Mouse (Mus musculus) kidney, postnatal 0 days (tissue): Measurements from ENCODE around the gene Dzank1. TPM values are rescaled to one million over a fixed set of nuclear protein-coding genes. Genes with fewer than 3 reads are reported as not detected.

Source experiments
- ATAC-seq: fragments of 200-750 bp; cut with Nextera tagmentation; replicated peaks from 2 replicates; pipeline ENCODE4 v1.8.0; 2017; ENCODE audit warnings: low read depth, moderate number of reproducible peaks, moderate TSS enrichment, moderate library complexity; ENCODE audit not compliant: low FRiP score
- DNase-seq: peaks from one replicate; pipeline ENCODE4 v3.0.0-alpha.2; 2016; ENCODE audit warnings: low spot score
- H3K27ac ChIP-seq: fragments of 300-500 bp; sonication (generic); 2 replicates; pipeline ENCODE4 v1.5.1; 2014; ENCODE audit warnings: mild to moderate bottlenecking
- H3K27me3 ChIP-seq: fragments of 300-500 bp; sonication (generic); 2 replicates; pipeline ENCODE4 v1.6.1; 2014; ENCODE audit warnings: low read length, mixed read lengths; ENCODE audit not compliant: insufficient read depth
- H3K36me3 ChIP-seq: fragments of 300-500 bp; sonication (generic); 2 replicates; pipeline ENCODE4 v1.6.1; 2014; ENCODE audit warnings: low read length, mixed read lengths; ENCODE audit not compliant: insufficient read depth
- H3K4me1 ChIP-seq: fragments of 300-500 bp; sonication (generic); replicated peaks from 2 replicates; pipeline ENCODE4 v1.6.1; 2014; ENCODE audit warnings: antibody characterized with exemption, low read length, mixed read lengths; ENCODE audit not compliant: insufficient read depth
- H3K4me2 ChIP-seq: fragments of 300-500 bp; sonication (generic); 2 replicates; pipeline ENCODE4 v1.6.1; 2014; ENCODE audit warnings: mild to moderate bottlenecking, low read length, moderate library complexity, mixed read lengths
- H3K4me3 ChIP-seq: fragments of 300-500 bp; sonication (generic); replicated peaks from 2 replicates; pipeline ENCODE4 v1.5.1; 2014; ENCODE audit warnings: low read depth, low read length
- H3K9ac ChIP-seq: fragments of 300-500 bp; sonication (generic); 2 replicates; pipeline ENCODE4 v1.6.1; 2014; ENCODE audit warnings: low read depth, low read length
- H3K9me3 ChIP-seq: fragments of 300-500 bp; sonication (generic); replicated peaks from 2 replicates; pipeline ENCODE4 v1.6.1; 2016; ENCODE audit warnings: low read length, inconsistent platforms, mixed read lengths
- CTCF ChIP-seq: IDR thresholded peaks from 2 replicates; pipeline ENCODE4 v1.5.1; 2016; ENCODE audit warnings: antibody characterized with exemption, low read depth, mild to moderate bottlenecking, moderate library complexity
- WGBS: fragments of 180-500 bp; shearing (Covaris S2); extraction: QIAGEN DNeasy Blood & Tissue Kit; methylation state at CpG from one replicate; pipeline ENCODE4 v1.1.7; 2014; 5-methylcytosine and 5-hydroxymethylcytosine counted together
- polyA plus RNA-seq: library from polyadenylated mRNA; unstranded; fragments of >200 nt; fragmentation: Nextera tagmentation; extraction: Ambion mirVana; gene quantifications from 2 replicates; pipeline ENCODE4 v1.2.1, GENCODE M21; 2015

Dzank1 gene
- polyA plus RNA-seq, 1 experiment from 2014 or later: 1.7 TPM

DNA sequence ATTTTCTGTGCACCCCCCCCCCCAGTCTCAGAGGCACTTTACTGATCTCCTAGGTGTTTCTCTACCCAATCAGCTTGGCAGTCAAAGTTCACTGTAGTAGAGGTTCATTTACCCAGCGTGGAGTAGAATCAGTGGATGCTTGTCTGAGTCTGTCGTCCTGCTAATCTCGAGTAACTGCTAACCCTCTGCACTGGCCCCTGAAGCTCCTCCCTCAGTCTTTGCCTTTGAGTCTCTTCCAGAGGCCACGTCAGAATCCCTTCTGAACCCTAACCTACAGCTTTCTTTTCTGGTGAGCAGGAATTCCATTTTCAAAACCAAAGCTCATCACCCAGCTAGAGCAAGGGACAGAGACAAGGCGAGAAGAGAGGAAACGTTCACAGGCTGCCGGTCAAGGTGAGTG, 63.0 kb downstream of the Dzank1 start:
- H3K4me3 ChIP-seq: no peak overlapping the region
- H3K9ac ChIP-seq: no peak overlapping the region
- WGBS: 63% methylated on average over 7 of the region's 7 CpGs
- H3K27ac ChIP-seq: no peak overlapping the region
- TF ChIP-seq CTCF: no peak
- ATAC-seq: no peak
- H3K4me2 ChIP-seq: no peak overlapping the region
- H3K4me1 ChIP-seq: no peaks in the 10 kb centered on the region
- H3K36me3 ChIP-seq: no peaks in the 10 kb centered on the region
- no peaks in the 10 kb centered on the region for H3K9me3 ChIP-seq
- no peaks in the 10 kb centered on the region for H3K27me3 ChIP-seq
- DNase-seq: peak; percentile 10

DNA sequence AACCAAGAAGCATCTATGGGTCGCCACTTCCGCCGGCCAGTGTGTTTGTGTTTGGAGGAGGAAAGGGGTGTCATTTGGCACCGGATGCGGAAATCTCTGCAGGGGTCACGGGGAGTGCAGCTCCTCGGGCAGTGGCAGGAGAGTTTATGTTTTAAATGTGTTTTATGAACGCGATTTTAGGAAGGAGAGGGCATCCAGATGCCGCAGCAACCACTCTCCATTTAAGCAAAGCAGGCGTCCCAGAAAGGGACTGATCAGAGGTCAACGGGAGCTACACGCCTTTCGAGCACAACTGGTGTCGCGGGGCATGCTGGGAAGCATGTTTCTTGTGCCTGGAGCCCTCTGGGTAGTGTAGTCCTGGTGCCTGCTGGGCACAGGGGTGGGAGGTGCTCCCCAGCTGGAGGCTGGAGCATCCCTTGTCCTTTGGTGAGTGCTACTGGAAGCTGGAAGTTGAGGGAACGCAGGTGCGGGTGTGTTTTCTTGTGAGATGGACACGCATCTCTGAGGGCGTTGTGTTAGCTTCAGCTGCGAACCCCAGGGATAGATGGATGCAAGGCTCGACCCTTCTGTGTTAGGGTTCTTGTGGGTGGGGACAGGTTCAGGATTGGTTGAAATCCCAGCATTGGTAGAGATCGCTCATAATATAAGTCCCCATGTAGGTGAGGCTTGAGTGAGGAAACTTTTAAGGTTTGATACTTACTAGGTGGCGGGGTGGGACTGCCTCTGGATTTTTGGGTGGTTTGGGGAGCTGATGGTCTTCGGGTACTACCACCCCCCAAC, 68.0 kb downstream of the Dzank1 start:
- DNase-seq (peak; percentile 92), ATAC-seq (peak; percentile 98)
- peak overlapping the region; percentile 46 for H3K4me3 ChIP-seq
- peak overlapping the region; percentile 59 for H3K4me2 ChIP-seq
- H3K9ac ChIP-seq: peak overlapping the region; percentile 59
- H3K27me3 ChIP-seq: no peaks in the 10 kb centered on the region
- no peaks in the 10 kb centered on the region for H3K9me3 ChIP-seq
- H3K36me3 ChIP-seq: no peaks in the 10 kb centered on the region
- peak overlapping the region; percentile 74 for H3K27ac ChIP-seq
- 0 out of 2 replicates have a peak, but pooled peaks cover 3% of the 10 kb centered on the region for H3K4me1 ChIP-seq
- TF ChIP-seq CTCF: no peak
- WGBS: 9% methylated on average over 25 of the region's 25 CpGs

DNA sequence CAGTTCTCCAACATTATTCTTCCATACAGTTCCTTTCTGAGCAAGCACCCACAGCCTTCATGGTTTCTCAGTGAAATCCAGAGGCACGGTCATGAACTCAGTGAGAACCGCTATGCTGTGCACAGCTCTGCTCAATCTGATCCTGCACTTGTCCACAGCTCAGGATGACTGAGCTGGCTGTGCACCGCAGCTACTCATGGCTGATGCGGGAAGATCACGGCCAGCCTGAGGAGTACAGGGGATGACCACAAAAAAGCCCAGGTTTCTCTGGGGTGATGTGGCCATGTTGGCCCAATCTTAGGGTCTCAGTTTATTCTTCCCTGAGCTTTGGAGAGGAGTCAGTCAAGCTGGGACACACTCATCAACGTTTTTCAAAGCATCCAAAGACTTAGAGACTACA, 68.9 kb downstream of the Dzank1 start:
- Histone ChIP-seq H3K9me3 (no peaks in the 10 kb centered on the region), H3K36me3 (no peaks in the 10 kb centered on the region), H3K4me3 (0 out of 2 replicates have a peak overlapping the region, but pooled peaks have one; percentile 46), H3K9ac (0 out of 2 replicates have a peak overlapping the region, but pooled peaks have one; percentile 59), H3K4me1 (0 out of 2 replicates have a peak, but pooled peaks cover 3% of the 10 kb centered on the region), H3K27me3 (no peaks in the 10 kb centered on the region), H3K27ac (no peak overlapping the region), H3K4me2 (peak overlapping the region; percentile 59; the same call in 1 of the 2 replicates)
- DNase-seq (no peak), ATAC-seq (no peak)
- WGBS: 73% methylated on average over 6 of the region's 6 CpGs
- no peak for TF ChIP-seq CTCF

DNA sequence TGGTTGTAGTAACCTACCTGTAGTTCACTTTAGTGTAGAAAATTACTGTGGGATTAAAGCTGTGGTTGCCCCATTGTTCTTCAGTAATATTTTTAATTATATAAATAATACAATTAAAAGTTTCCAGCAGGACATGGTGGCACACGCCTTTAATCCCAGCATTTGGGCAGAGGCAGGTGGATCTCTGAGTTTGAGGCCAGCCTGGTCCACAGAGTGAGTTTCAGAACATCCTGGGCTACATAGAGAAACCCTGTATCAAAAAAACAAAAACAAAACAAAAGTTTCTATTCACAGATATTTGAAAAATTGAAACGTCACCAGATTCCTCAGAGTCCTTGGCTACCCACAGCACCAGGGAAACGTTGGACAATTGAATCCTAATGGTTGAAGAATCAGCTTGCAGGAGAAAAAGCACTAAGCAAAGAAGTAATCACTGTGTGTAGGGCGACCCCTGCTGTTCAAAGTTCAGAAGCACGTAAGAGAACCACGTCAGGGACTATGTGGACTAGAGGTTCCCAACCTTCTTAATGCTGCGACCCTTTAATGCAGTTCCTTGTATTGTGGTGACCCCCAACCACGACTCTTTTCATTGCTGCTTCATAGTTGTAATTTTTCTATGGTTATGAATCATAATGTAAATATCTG, 74.7 kb downstream of the Dzank1 start:
- Histone ChIP-seq H3K27ac (no peak overlapping the region), H3K36me3 (no peaks in the 10 kb centered on the region), H3K4me3 (no peak overlapping the region), H3K27me3 (no peaks in the 10 kb centered on the region), H3K4me1 (no peaks in the 10 kb centered on the region), H3K9ac (no peak overlapping the region), H3K4me2 (no peak overlapping the region), H3K9me3 (no peaks in the 10 kb centered on the region)
- WGBS: 13% methylated on average over 8 of the region's 8 CpGs
- ATAC-seq (peak; percentile 80), DNase-seq (peak; percentile 91)
- peak; percentile 93 for TF ChIP-seq CTCF

DNA sequence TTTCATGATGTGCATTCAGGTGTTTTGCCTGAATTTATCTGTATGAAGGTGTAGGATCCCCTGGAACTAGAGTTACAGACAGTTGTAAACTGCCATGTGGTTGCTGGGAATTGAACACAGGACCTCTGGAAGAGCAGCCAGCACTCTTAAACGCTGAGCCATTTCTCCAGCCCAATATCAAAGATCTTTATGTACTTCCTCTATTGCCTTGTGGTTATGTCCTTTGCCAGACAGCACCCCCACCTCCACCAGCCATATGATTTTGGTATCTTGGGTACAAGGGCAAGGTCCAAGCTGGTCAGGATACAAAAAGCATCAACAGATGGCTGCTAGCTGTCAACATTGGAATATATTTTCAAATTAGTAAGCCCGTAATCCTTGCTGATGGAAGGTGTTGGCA, 76.8 kb downstream of the Dzank1 start:
- H3K9ac ChIP-seq: no peak overlapping the region
- WGBS: 72% methylated on average over 2 of the region's 2 CpGs
- DNase-seq: no peak

DNA sequence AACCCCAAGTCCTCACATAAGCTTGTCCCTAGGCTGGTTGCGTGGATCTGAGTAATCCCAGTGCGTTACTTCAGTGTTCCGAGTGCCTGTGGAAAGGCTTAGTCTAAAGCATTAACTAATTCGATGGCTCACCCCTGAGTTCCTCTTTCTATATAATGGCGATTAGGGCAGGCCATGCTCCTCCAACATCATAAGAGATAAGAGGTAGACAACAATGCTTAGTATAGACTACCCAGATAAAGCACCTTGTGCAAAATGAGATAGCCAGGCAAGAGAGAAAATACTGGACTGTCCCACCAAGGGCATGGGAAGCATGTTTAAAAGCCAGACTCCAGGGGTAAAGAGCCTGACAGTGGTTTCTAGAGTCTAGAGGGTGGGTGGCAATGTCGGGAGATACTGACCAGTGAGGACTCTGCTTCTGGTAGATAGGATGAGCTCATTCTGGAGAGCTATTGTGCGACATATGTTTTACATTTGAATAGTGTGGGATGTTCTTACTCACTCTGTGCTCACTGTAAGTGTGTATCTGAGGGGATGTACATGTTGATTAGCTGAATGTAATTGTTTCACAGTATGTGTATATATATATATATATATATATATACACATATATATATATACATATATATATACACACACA, 80.7 kb downstream of the Dzank1 start:
- H3K9me3 ChIP-seq: no peaks in the 10 kb centered on the region
- no peak overlapping the region for H3K4me2 ChIP-seq
- no peak for TF ChIP-seq CTCF
- no peak overlapping the region for H3K4me3 ChIP-seq
- no peaks in the 10 kb centered on the region for H3K36me3 ChIP-seq
- DNase-seq (no peak), ATAC-seq (no peak)
- H3K9ac ChIP-seq: no peak overlapping the region
- no peaks in the 10 kb centered on the region for H3K27me3 ChIP-seq
- H3K27ac ChIP-seq: no peak overlapping the region
- H3K4me1 ChIP-seq: no peaks in the 10 kb centered on the region
- WGBS: 83% methylated on average over 7 of the region's 7 CpGs

More for the DNA sequence above, 76.8 kb downstream of the Dzank1 start:
- no peaks in the 10 kb centered on the region for H3K36me3 ChIP-seq
- H3K4me1 ChIP-seq: no peaks in the 10 kb centered on the region
- TF ChIP-seq CTCF: no peak
- H3K27me3 ChIP-seq: no peaks in the 10 kb centered on the region
- ATAC-seq: no peak
- H3K4me3 ChIP-seq: no peak overlapping the region
- H3K27ac ChIP-seq: no peak overlapping the region
- no peak overlapping the region for H3K4me2 ChIP-seq
- no peaks in the 10 kb centered on the region for H3K9me3 ChIP-seq
